8 mouse cellular contexts compared by ENCODE assay signal in genomic region chr13:71458061-71458935, GRCm38 (mm10).
DNase-seq lines count a peak whose midpoint lies in the region; ATAC-seq lines count a peak whose summit lies in the region.

No protein-coding gene starts in this region.

- peak overlapping the region; percentile 58 for H3K27ac ChIP-seq in hindbrain, embryonic 16.5 days (ENCODE audit: low read depth, low read length)

- H3K4me3 ChIP-seq in hindbrain, embryonic 16.5 days (ENCODE audit: low read length) = peak overlapping the region; percentile 31

- peak overlapping the region; percentile 42; the same call in 1 of the 2 replicates for H3K9ac ChIP-seq in hindbrain, embryonic 16.5 days (ENCODE audit: low read depth, low read length)

- H3K9me3 ChIP-seq in hindbrain, embryonic 16.5 days (ENCODE audit: control insufficient read depth, low read length) = no peaks in the 10 kb centered on the region

- no peaks in the 10 kb centered on the region for H3K36me3 ChIP-seq in hindbrain, embryonic 16.5 days (ENCODE audit: control insufficient read depth, insufficient read depth, low read length)

- peaks cover 2% of the 10 kb centered on the region; the same call in 1 of the 2 replicates for H3K4me1 ChIP-seq in hindbrain, embryonic 16.5 days (ENCODE audit: control insufficient read depth, insufficient read depth, low read depth, low read length)

- peak overlapping the region; percentile 55 for H3K4me2 ChIP-seq in hindbrain, embryonic 16.5 days (ENCODE audit: low read length)

- 3% methylated on average over 25 of the region's 25 CpGs for WGBS in hindbrain, embryonic 16.5 days

- H3K27me3 ChIP-seq in hindbrain, embryonic 16.5 days (replicated peaks; ENCODE audit: control insufficient read depth, insufficient read depth, low read length) = peaks cover 8% of the 10 kb centered on the region

- ATAC-seq in hindbrain, embryonic 16.5 days = peak; percentile 94

- DNase-seq in adrenal gland, adult 18-20 months (ENCODE audit: low spot score in 2 of 2) = peak; percentile 63 to 71
- peak; percentile 85 to 88 for DNase-seq in cerebellum, postnatal 4 days (ENCODE audit: low spot score in 2 of 2)
- DNase-seq in gastrocnemius, adult 18-20 months (ENCODE audit: low spot score) = peak; percentile 15
- DNase-seq in left cerebral cortex, adult 11 months (ENCODE audit: low spot score) = peak; percentile 23
- DNase-seq in lung, postnatal 4 days = peak; percentile 72 to 78
- peak; percentile 8 for DNase-seq in skeletal muscle tissue, adult 2 months (ENCODE audit: low read depth, low spot score)
- DNase-seq in thymus, adult 18-20 months = no peak

Comparison
In these comparisons a context has a peak if more than half of its experiments do, and no peak if none do; other contexts are left out.
1. DNase-seq: peak in adrenal gland, adult 18-20 months (2 of 2), cerebellum, postnatal 4 days (2 of 2), gastrocnemius, adult 18-20 months (single experiment), left cerebral cortex, adult 11 months (single experiment), lung, postnatal 4 days (2 of 2) and skeletal muscle tissue, adult 2 months (single experiment); none in thymus, adult 18-20 months (0 of 2).